Mouse (Mus musculus) liver, postnatal 0 days (tissue): ENCODE data around the gene Rpl21. TPM values are rescaled to one million over a fixed set of nuclear protein-coding genes. Genes with fewer than 3 reads are reported as not detected.

Experiments
- ATAC-seq: fragments of 200-750 bp; cut with Nextera tagmentation; 2 replicates; pipeline ENCODE4 v1.8.0; 2017; ENCODE audit warnings: mild to moderate bottlenecking, moderate library complexity
- DNase-seq: peaks from one replicate; pipeline ENCODE4 v3.0.0-alpha.2; 2016
- H3K27ac ChIP-seq: fragments of 300-500 bp; sonication (generic); 2 replicates; pipeline ENCODE4 v1.5.1; 2014; ENCODE audit warnings: antibody characterized with exemption, moderate library complexity, mild to moderate bottlenecking, low read depth
- H3K27me3 ChIP-seq: fragments of 300-500 bp; sonication (generic); 2 replicates; pipeline ENCODE4 v1.6.1; 2014; ENCODE audit warnings: low read length, control low read depth, mixed read lengths; ENCODE audit not compliant: insufficient read depth
- H3K36me3 ChIP-seq: fragments of 300-500 bp; sonication (generic); replicated peaks from 2 replicates; pipeline ENCODE4 v1.6.1; 2014; ENCODE audit warnings: mild to moderate bottlenecking, control low read depth, low read length, moderate library complexity, mixed read lengths; ENCODE audit not compliant: insufficient read depth
- H3K4me1 ChIP-seq: fragments of 300-500 bp; sonication (generic); 2 replicates; pipeline ENCODE4 v1.6.1; 2014; ENCODE audit warnings: antibody characterized with exemption, mild to moderate bottlenecking, control low read depth; ENCODE audit not compliant: insufficient read depth
- H3K4me2 ChIP-seq: fragments of 300-500 bp; sonication (generic); 2 replicates; pipeline ENCODE4 v1.6.1; 2014; ENCODE audit warnings: low read depth, mild to moderate bottlenecking, low read length, moderate library complexity, mixed read lengths
- H3K4me3 ChIP-seq: fragments of 300-500 bp; sonication (generic); 2 replicates; pipeline ENCODE4 v1.5.1; 2014; ENCODE audit warnings: low read depth, low read length
- H3K9ac ChIP-seq: fragments of 300-500 bp; sonication (generic); replicated peaks from 2 replicates; pipeline ENCODE4 v1.6.1; 2014; ENCODE audit warnings: mild to moderate bottlenecking, moderate library complexity
- H3K9me3 ChIP-seq: fragments of 300-500 bp; sonication (generic); 2 replicates; pipeline ENCODE4 v1.6.1; 2016; ENCODE audit warnings: mild to moderate bottlenecking, control low read depth, low read length, mixed read lengths
- CTCF ChIP-seq: sonication (generic); IDR thresholded peaks from 2 replicates; pipeline ENCODE4 v1.5.1; 2016; ENCODE audit warnings: antibody characterized with exemption, low read depth
- EP300 ChIP-seq: IDR thresholded peaks from 2 replicates; pipeline ENCODE4 v1.6.1; 2016; ENCODE audit warnings: antibody characterized with exemption, low read depth, mild to moderate bottlenecking
- WGBS: fragments of 180-500 bp; shearing (Covaris S2); extraction: QIAGEN DNeasy Blood & Tissue Kit; methylation state at CpG from one replicate; pipeline ENCODE4 v1.1.7; 2014; ENCODE audit not compliant: insufficient replicate concordance; 5-methylcytosine and 5-hydroxymethylcytosine counted together
- polyA plus RNA-seq: library from polyadenylated mRNA; unstranded; fragments of >200 nt; fragmentation: Nextera tagmentation; extraction: Ambion mirVana; gene quantifications from 2 replicates; pipeline ENCODE4 v1.2.1, GENCODE M21; 2015

The Rpl21 gene
- polyA plus RNA-seq, 1 experiment from 2014 or later = 281 TPM

DNA sequence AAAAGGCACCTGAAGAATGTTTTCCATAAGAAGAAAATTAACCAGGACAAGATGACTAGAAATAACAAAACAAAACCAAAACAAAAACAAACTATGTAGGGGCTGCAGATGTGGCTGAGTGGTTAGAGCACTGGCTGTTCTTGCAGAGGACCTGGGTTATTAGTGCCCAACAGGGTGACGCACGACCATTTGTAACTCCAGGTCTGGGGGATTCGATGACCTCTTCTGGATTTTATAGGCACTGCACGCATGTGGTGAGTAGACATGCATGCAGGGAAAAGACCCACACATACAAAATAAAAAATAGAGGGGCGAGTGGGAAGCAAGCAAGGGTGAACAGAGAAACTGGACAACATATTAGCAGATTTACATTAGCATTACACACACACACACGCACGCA is 50.4 kb downstream of the Rpl21 start:
- no peaks in the 10 kb centered on the region for H3K9me3 ChIP-seq
- no peaks in the 10 kb centered on the region for H3K27me3 ChIP-seq
- ATAC-seq (no peak), DNase-seq (no peak)
- no peaks in the 10 kb centered on the region for H3K36me3 ChIP-seq
- H3K4me1 ChIP-seq = no peaks in the 10 kb centered on the region
- TF ChIP-seq CTCF = 0 out of 2 replicates have a peak, but pooled peaks have one; percentile 19
- TF ChIP-seq EP300 = no peak
- WGBS = 74% methylated on average over 7 of the region's 7 CpGs
- no peak overlapping the region for H3K9ac ChIP-seq
- H3K27ac ChIP-seq = no peak overlapping the region
- no peak overlapping the region for H3K4me3 ChIP-seq
- no peak overlapping the region for H3K4me2 ChIP-seq

DNA sequence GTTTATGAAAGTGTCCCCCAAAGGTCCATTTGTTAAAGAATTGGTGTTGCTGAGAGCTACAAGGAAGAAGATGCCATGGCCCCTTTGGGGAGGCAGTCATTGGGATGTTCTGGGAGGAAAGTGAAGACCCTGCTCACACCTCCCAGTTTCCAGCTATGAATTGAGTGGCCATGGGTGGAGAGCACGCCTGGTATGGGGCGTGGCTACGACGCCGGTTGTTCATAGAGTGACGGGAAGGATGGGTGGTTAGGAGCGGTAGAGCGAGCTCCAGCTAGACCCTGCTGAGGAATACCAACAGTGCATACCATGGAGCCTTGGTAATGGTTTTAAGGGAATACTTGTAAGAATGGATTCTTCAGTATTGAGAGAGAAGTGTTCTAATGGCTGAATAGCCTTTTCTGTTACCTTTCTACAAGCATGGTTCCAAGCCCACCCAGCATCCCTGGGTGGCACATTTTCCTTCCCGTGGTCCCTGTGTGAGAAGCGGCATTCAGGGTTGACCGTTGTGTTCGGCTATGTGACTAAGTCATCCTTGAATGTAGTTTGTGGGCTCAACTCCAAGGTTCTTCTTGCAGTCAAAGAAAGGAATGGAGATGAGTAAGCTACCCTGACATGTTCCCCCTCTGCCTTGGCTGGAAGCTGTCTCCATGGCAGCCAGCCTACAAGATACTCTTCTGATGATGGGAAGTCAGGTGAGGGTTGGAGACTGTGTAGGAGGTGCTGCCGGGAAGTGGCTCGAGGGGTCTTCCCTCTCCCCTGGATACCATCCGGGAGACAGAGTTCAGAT is 51.0 kb downstream of the Rpl21 start:
- Histone ChIP-seq H3K4me2 (no peak overlapping the region), H3K4me3 (no peak overlapping the region), H3K27ac (no peak overlapping the region), H3K36me3 (no peaks in the 10 kb centered on the region), H3K9ac (no peak overlapping the region), H3K4me1 (no peaks in the 10 kb centered on the region), H3K9me3 (no peaks in the 10 kb centered on the region), H3K27me3 (no peaks in the 10 kb centered on the region)
- no peak for ATAC-seq
- 87% methylated on average over 15 of the region's 15 CpGs for WGBS
- TF ChIP-seq EP300 (no peak), CTCF (no peak)
- DNase-seq = no peak

Other genes with a start within 250 kb of the Rpl21 start
- 0.26 and 0.41 TPM in 2 replicates for gene Gpr12, start 247.7 kb upstream of the Rpl21 start, polyA plus RNA-seq
- gene Usp12, start 37.9 kb upstream of the Rpl21 start, polyA plus RNA-seq = 6.8 and 6.9 TPM in 2 replicates
- gene Rasl11a, start 12.2 kb downstream of the Rpl21 start, polyA plus RNA-seq = 3.0 and 3.1 TPM in 2 replicates
- 31.6 and 33.5 TPM in 2 replicates for gene Gtf3a, start 115.8 kb downstream of the Rpl21 start, polyA plus RNA-seq
- 12.5 and 12.7 TPM in 2 replicates for gene Mtif3, start 130.9 kb downstream of the Rpl21 start, polyA plus RNA-seq
- 5.4 and 6.9 TPM in 2 replicates for gene Lnx2, start 243.7 kb downstream of the Rpl21 start, polyA plus RNA-seq
- gene Polr1d, start 244.2 kb downstream of the Rpl21 start, polyA plus RNA-seq = 72.2 and 72.9 TPM in 2 replicates